Mouse (Mus musculus): ENCODE results near the gene Senp7.

DNA sequence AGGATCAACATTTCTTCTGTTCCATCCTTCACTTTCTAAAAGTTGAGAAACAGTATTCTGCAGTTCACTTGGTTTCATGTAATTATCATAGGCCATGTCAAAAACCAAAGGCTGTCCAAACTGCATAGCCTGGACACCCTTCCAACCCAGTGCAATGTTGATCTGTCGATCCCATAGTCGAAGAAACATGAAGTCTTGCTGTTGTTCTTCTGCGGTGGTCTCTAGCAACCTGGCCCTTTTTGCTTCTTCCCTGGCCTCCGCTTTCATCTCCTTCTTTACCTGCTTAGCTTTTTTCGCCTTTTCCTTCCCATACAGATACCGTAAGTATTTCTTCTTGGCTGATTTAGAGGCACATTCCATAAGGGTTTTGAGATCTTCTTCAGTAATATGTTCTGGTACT lies 13.6 kb upstream of the Senp7 start:
- no peak for TF ChIP-seq CHD2 (IDR thresholded peaks at IDR 0.05; ENCODE audit: low read depth, low read length)
- no peak for TF ChIP-seq ZC3H11A (IDR thresholded peaks at IDR 0.05; ENCODE audit: borderline replicate concordance, low read depth, low read length)
- TF ChIP-seq ZNF384 (IDR thresholded peaks at IDR 0.05; ENCODE audit: low read depth, low read length), result no peak
- no peak for TF ChIP-seq MAFK (IDR thresholded peaks at IDR 0.05; ENCODE audit: insufficient read depth, low read depth, low read length)
